Mouse (Mus musculus) 3134 (cell line): ENCODE measurements at regions not wholly inside any gene's neighbourhood (a gene's known extent, or its start where the extent isn't known, plus 50 kb on each side); places are given as distances from the start of the nearest gene placed in this dataset.

Experiments used
- DNase-seq: peaks from one replicate; pipeline ENCODE4 v3.0.0-alpha.2; 2011; ENCODE audit warnings: low spot score; ENCODE audit not compliant: insufficient read length; ENCODE audit errors: extremely low read depth

DNA sequence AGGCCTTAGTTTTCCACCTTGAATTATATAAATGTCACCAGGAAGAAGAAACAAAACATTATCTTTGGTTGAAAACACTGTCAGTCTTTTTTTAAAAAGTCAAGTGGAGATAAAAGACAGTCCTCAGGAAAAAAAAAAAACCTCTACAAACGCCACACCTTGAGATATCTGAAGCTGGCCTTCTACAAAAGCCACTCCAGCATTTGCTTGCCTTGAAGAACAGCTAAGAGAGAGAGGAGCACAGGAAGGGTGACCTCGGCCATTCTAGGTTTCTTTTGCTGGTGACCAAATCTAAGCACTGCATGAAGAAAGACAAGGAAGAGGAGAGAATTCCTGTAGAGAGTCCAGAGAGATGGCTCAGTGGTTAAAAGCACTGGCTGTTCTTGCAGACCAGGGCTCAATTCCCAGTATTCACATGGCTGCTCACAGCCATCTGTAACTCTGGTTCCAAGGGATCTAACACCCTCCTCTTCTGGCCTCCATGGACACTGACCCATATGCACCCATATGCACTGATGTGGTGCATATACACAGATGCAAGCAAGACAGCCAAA is 90.5 kb downstream of the Tomm20 start:
- DNase-seq: no peak

DNA sequence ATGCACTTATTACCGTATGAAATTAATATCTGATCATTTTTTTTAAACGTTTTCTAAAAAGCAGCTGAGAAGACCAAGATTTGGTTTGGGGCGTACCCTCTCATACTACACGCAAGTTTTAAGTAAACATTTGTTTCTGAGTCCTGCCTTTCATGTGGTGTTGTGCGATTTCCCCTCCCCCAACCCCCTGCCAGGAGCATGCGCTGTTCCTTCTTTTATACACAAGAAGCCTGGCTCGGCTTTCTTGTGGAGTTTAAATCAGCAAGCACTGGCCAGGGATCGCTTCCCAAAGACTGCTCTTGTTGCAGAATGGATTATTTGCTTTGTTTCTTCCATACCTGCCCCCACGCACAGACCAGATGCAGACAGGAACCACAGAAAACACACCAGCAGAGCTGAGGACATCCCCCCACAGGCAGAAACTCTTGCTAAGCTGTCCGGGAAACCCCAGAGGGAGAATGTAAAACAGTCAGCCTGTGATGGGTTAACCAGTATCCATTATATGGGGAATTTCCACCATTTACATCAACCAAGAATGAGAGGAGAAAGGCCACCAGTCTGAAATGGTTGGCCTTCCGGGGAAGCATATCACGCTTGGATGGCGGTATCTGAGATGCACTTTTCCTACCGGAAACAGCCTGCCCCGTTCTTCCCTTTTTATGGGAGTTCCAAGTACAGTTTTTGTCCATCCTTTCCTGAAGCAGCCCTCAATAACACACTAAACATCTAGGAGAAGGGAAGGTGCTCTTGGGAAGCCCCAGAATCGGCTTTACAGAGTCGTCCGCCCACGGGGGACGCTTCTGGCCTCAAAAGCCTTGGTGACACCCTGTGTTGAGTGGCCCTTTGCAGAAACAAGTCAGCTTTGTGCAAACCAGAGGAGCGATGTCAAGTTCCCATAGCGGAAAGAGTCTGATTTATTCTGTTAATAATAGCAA is 91.3 kb downstream of the Tomm20 start:
- no peak for DNase-seq

DNA sequence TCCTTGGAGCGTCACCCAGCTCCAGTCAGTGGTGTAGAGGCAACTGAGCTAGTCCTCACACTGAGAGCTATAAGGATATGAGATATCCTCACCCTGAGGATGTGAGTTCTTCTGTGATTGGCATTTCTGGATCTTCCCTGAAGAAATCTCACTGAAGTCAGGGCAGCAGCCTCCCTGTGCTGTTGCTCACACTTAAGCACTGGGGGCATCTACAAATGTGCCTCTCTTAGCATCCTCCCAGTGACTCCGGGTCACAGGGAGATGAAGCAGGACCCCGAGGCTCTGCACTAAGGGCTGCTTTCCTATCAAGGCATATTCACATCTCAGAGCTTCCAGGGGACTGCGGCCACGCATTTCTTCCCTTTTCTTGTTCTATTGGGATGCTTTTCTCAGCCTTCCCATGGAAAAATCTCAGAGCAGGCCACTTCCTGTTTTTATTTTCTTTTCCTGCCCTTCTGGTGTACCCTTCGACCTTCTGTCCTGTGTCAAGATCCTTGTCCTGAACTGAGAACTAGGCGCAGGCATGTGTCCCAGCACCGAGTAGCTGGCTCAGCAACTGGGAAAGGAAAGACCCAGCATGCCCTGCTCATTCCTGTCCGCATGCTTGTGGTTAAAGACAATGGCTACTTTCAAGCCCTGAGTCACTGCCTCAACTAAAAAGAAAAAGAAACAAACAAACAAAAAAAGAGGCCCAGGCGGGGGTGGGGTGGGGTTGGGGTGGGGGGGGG is 92.8 kb downstream of the Tomm20 start:
- DNase-seq: peak; percentile 60

DNA sequence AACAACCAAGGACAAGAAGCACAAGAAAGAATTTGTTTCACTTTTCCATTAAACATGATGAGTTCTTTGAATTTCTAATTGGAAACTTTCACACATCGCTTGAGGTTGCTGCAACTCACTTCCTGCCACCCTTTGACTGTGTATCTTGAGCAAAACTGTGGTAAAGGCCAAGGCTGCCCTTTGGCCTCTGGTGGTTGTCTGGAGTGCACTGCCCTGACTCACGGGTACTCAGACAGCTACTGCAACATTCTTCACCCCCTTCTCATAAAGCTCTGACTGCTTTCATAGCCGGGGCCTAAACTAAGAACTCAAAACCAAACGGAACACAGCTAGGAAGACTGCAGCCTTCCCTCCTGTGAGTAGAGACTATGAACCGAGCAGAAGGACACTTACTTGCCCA is 93.5 kb downstream of the Tomm20 start:
- DNase-seq: peak; percentile 83

DNA sequence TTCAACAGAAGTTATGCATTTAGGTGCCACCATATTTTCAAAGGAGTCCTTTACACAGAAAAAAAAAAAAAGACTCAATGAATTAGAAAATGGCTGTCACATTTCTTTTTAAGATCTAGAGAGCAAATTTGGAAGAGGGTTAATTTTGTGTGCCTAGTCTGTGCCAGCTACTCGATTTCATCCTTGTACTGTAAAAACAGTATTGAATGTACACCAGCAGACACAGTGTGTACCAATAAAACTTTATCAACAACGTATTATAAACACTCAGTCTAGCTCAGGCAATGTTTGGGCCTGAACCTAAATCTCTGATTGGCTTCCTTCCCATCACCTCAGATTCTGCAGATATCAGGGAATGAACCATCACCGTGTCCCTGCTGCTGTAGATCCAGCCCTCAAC is 93.9 kb downstream of the Tomm20 start:
- DNase-seq: no peak

DNA sequence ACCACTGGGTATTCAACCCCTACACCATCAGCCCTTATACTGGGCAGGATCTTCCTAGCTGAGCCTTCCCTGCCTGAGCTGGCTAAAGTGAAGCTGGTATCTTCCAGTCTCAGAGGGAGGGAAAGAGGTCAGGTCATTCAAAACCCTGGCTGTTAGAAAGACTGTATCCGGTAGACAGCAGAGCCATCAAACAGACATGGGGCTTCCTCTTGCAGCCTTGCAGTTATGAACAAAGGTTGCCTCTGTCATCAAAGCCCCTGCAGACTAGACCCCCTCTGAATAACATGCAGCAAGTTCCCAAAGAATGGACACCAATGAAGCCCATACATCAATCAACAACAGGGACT is 95.5 kb downstream of the Tomm20 start:
- DNase-seq: no peak

DNA sequence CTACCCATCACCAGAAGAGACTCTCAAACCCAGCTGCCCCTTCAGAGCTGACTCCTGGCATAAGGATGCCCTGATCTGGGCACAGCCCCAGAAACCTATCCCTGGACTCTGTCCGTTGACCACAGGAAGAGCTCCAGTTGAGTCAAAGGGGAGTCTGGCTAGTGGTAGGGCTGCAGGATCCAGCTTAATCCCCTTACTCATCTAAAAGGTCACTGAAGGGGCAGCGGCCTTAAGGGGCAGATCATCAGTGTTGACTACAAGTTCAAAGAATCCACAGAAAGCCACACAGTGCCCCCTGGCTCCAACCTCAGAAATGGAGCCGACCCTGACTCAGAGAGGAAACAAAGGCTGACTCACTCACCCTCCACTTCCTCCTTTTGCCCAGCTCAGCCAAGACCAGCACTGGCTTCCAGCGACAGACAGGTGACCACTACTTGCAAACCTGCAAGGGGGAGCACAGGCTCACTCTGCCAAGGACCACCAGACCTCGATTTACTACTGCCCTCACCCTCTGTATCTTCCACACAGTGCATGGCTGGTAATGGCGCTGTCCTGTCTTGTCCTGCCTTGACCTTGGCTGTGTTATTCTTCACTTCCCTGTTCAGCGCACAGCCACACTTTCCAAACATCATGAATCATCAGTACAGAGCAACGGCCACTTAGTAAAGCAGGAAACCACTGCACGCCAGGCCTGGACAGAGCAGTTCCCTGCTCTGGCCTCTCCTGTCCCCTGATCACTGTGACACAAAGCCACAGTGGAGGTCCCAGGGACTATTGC is 96.0 kb downstream of the Tomm20 start:
- peak; percentile 88 for DNase-seq

DNA sequence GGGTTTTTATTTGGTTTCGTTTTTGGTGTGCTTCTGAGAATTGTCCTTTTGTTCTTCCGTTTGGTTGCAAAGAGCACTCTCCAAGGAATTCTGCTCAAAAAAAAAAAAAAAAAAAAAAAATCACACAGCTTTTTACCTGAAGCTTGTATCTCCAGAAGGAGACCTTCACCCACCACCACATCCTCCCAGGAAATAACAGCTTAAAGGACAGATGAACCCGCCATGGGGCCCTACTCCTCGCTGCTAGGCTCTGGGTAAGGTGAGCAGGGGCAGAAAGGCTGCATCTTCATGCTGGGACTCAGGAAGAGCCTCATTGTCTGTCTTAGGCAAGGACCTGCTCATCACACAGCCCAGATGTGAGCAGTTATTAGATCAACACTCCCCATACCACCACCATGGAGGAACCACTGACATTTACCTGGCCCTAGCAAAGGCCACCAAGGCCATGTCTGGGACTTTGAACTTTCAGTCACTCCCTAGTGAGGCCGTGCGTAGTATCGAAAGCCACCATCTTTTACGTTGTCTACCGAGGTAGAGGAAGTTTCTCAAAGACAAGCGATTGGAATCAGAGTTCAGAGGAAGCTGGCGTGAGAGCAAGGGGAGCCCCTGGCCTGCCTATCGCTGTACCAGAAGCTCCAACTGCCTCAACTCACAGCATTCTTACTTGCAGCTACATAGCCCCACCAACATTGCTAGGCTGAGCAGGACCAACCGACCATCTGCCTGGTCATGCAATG is 97.1 kb downstream of the Tomm20 start:
- DNase-seq: no peak

DNA sequence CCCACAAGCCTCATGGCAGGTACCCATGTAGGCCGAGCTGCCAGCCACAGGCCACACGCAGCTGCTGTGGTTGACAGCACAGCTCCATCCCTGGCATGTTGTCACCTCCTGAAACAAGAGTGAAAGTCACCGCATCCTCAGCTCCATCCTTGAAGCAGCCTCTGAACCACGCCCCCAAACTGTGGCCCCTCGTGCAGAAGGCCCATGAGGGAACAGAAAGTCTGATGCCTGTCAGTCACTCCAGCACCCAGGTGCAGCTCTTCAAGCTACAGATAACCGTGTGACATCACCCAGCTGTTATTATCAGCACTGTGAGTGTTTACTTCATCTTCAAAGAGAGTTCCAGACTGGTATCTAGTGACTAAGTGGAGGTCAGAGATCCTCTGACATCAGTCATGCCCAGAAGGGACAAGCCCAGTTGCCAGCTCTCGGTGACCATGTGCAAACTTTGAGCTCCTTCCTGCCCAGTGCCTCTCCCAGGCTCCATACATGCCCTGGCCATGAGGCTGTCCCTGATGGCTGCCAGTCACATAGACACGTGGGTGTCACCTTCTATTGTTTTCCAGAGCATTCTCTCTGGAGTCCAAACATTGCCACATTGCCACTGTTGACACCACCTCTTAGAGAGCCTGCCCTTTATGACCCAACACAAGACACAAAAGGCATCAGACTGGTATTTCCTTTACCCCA is 97.8 kb downstream of the Tomm20 start:
- peak; percentile 70 for DNase-seq

DNA sequence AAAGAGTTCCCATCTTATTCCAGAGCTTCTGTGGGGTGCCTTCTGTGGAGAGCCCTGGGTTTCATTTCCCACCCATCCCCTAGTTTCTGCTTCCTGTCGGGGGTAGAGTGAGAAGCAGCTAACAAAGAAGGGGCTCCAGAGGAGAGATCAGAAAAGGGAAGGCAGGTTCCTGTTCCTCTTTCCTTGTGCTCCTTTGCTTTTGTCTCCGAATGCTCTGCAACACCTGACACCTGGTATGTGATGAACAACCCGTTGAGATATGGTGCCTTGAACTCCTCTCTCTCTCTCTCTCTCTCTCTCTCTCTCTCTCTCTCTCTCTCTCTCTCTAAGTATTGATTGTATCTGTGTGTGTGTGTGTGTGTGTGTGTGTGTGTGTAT is 99.5 kb downstream of the Tomm20 start:
- DNase-seq: no peak

DNA sequence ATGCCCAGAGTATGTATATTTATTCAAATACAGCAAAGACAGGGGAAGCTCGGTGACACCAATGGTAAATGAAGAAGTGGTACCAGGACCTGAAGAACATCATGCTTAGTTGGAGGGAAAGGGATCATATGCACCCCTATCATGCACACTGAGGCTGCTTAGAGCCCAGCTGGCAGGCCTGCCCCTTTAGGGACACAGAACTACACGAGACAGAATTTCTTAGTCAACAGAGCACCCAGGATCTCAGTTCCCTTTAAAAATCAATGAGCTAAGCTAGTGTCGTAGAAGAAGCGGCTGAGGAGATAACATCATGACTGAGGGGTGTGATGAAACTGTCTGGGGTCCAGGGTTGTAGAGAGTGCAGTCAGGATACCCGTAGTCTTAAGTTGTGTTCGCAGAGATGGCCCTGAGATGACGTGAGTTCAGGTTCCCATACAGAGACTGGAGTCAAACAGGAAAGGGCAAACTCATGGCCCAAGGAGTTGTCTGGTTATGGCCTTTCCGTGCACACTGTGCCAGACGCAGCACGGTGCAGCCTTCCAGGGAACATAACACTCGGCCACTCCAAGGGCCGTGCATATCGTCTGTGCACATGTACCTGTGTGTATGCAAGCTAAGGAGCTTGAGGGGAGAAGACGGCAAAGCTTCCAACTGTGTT is 100.0 kb downstream of the Tomm20 start:
- no peak for DNase-seq

DNA sequence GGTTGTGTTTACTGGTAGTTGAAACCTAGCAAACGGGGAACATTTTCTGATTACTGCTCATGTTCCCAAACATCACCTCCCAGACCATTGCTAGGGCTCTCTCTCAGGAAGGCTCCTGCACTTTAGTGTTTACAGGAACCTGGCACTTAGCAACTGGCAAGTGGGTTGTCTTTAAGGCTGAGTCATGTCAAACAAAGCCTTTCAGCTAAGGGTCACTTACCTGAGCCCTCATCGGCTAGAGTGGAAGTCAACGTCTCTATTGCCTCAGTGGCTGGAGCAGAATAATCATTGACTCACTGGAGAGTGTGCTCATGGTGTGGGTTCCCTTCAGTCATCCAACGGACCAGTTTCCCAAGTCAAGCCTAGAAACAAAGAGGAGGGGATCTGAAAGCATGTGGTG is 101.0 kb downstream of the Tomm20 start:
- DNase-seq: no peak

DNA sequence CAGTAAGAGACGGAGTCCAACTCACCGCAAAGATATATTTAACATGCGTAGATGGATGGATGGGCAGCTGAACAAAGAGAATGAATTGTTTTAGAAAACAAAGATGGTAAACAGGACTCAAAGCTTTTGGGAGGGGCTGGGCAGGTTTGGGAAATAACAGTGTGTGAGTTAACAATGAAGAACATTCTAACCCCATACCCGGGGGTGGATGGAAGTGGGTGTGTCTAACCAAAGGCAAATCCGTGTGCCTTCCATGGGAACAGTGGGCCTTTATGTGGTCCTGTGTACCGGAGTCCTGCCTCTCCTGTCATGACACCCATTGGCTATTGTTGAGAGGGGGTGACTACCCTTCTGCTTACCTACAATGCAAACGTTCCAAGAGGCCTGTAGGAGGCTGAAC is 104.5 kb downstream of the Tomm20 start:
- no peak for DNase-seq

DNA sequence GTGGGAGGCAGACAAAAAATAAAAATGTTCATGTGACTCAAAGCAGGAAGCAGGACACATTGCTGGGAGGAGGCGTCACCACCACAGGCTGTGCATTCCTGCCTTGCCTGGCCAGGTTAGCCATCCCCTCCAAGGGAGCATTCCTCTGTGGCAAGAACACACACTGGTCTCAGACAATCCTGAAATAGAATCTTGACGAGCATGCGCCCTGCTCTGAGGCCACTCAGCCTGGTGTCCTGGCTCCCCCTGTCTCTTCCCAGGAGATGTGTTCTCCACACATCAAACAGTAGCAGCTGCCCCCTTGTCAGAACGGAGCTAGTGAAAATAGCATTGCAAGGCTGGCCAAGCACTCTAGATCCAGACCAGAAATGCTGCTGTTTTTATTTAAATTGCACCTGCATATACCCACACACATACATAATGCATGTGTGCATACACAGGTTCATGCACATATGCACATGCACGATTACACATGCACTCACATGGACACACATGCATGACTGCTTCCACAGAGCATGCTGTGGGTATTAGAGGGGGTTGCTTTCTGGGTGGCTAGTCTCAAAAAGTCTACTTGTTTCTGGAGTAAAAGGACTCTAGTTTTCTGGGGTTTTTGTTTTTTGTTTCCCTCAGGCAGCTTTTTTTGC is 105.8 kb downstream of the Tomm20 start:
- DNase-seq: no peak

DNA sequence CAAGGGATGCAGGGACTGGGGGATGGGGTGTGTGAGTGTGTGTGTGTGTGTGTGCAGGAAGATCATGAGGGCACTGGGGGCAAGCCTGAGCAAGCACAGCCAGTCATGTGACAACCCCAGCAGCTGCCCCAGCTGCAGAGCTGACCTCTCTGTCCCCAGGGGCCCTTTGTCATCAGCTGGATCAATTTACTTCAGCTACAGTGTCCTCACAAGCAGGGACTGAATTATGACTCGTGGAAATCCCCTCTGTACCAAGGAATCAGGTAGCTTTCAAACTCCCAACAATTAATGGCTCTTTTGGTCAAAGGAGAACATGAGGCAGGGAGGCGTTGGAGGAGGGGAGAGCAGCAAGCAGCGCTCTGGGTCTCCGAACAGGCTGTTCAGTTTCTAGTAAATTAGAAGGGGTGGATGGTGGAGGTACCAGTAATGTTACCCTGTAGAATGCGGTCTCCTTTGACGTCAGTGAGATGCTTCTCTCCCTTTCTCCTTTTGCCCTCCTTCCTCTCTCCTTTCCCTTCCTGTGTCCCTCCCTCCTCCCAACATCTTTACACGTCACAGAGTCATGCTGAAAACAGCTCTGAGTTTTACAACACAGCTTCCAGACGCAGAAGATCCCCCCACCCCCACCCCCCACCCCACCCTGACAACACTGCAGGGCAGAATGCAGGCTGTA is 106.5 kb downstream of the Tomm20 start:
- peak; percentile 87 for DNase-seq

DNA sequence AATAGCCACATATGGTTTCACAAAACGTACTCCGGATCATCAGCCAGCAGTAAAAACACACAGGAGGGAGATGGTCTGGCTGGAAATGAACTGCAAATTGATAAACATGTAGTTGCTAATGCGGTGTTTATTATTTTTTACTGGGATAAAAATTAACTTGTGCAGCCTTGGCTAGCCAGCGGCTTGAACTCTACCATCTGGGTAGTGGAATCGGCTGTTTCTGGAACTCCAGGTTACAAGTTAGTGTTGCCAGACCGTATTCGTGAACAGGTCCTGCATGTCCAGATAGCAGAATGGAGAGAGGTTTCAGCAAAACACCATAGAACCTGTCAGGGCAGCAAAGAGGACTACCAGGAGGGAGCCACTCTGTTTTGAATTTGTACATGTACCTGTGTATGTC is 107.4 kb downstream of the Tomm20 start:
- no peak for DNase-seq

DNA sequence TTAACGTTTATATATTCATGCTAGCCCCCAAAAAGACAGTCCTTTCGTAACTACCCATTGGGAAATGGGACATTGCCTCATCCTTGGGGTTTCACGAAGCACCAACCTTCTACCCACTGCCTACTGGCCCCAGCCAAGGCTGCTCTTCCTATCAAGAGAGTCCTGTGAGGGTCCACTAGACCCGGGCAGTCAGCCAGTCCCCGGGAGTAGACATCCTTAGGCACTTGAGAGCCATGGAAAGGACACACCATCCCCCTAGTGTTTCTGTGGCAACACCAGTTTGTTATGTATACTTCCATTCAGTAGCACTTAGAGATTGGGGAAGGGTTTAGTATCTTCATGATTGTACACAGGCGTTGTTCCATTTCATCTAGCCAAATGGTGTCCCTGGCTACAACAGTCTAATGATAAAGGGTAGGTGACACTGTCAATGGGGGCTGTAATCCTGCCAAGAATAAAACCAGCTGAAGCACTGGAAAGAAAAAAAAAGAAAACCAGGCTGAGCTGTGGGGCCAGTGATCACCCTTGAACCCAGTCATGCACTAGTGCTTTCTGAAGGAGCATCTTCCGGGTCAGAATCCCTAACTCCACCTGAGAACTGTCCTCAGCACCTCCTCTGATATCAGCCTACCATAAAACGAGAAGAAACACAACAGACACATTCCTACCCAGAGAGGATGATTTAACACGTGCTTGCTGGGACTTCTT is 108.2 kb downstream of the Tomm20 start:
- DNase-seq: no peak

DNA sequence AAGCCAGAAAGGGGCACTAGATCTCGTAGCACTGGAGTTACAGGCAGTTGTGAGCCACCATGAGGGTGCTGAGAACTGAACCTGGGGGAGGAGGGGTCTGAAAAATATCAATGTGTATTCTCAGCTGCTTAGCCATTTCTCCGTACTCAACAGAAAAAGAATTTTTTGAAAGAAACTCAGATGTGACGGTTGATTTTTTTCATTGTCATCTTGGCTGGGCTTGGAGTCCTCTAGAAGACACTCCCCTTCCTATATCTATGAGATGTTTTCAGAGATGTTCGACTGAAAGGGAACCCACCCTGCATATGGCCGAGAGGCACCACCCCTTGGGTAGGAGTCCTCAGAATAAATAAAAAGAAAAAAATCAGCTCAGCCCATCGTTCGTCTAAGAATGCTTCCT is 110.1 kb downstream of the Tomm20 start:
- DNase-seq: no peak
